Mouse (Mus musculus) cerebellum, adult 8-10 months (tissue): ENCODE results near the gene Fam160a1.

Experiments
- DNase-seq: peaks from one replicate; pipeline ENCODE4 v3.0.0; 2022

Gene Fam160a1

DNA sequence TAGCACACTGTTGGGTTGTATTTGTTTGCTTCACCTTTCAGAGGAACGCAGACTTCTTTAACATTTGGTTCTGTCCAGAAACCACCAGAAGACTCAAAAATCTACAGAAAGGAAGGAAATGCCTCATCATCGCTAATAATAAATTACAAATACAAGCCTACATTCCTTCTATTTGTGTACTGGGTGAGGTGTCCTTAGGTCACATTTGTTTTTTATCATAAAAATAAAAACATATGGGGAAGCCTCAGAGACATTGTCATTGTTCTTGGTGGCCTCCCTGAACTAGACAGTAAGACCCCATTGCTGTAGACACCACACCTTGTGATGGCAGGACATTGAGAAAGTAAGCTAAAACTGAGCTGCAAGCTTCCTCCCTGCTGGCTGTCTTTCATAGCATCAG, at the start of gene Fam160a1:
Gene Fam160a1 (minus strand): TSS at position 101 of the 400 bp plus-strand sequence.
- no peak for DNase-seq

- no peak for DNase-seq
Observed at GRCm38 (mm10) chr3:85863996-85864395, 46.9 kb upstream of the Fam160a1 start.

GRCm38 (mm10) chr3:85862886-85863285, 45.8 kb upstream of the Fam160a1 start:
- no peak for DNase-seq

- no peak for DNase-seq
Observed at GRCm38 (mm10) chr3:85860996-85861395, 43.9 kb upstream of the Fam160a1 start.

GRCm38 (mm10) chr3:85859311-85859710, 42.2 kb upstream of the Fam160a1 start:
- no peak for DNase-seq

GRCm38 (mm10) chr3:85858140-85859135, 41.3 kb upstream of the Fam160a1 start:
- DNase-seq: no peak

- DNase-seq: no peak
Observed at GRCm38 (mm10) chr3:85857083-85857482, 40.0 kb upstream of the Fam160a1 start.

- no peak for DNase-seq
Observed at GRCm38 (mm10) chr3:85855947-85856346, 38.9 kb upstream of the Fam160a1 start.

GRCm38 (mm10) chr3:85855043-85855442, 38.0 kb upstream of the Fam160a1 start:
- no peak for DNase-seq

DNA sequence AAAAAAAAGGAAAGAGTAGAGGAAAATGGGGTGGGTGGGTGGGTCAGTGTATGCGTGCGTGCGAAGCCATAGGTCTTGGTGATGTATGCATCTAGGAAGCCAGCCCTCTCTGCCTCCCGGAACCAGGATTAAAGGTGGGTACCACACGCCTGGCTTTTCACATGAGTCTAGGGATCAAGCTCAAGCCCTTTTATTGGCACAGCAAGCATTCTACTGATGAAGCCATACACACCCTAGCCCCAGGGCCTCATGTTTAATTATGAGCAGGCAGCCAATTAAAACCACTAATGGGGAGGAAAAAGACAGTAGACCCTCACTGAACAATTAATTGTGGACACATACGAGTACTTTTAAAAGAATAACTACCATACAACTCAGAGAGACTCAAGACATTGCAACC, 37.1 kb upstream of the Fam160a1 start:
- no peak for DNase-seq

DNA sequence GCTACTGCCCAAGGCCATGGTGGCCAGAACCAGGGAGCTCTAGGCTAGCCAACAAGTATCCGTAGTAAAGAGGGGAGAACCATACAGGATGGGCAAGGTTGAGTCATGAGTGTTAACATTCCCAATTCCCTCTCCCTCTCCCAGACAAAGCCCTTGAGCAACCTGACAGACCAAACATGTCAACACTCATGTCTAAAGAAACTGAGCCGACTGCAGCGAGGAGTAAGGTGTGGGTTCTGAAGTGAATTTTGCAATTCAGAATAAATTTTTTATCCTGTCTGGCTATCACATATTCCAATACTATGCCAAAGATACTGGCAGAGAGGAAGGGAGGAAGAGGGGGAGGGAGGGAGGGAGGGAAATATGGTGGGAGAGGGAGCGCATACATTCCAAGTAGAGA, 36.6 kb upstream of the Fam160a1 start:
- DNase-seq: no peak

DNA sequence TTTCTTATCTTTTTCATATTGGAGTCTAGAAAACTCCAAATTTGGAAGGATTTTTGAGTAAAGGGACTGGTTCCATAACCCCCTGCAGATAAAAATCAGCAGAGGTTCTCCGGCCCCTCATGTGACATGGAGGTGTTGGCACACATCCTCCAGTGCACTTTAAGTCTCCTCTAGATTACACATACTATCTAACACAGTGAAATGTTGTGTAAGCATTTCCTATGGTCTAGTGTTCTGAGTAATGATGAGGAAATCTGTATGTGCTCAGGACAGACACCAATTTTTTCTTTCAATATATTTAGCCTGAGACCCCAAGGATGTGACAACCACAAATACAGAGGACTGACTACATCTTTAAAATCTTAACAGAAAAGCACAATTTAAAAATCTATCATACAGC, 33.0 kb upstream of the Fam160a1 start:
- no peak for DNase-seq

- no peak for DNase-seq
Observed at GRCm38 (mm10) chr3:85846316-85846715, 29.2 kb upstream of the Fam160a1 start.

GRCm38 (mm10) chr3:85845341-85845740, 28.2 kb upstream of the Fam160a1 start:
- no peak for DNase-seq

GRCm38 (mm10) chr3:85842881-85843218, 25.8 kb upstream of the Fam160a1 start:
- no peak for DNase-seq

GRCm38 (mm10) chr3:85842177-85842880, 25.2 kb upstream of the Fam160a1 start:
- no peak for DNase-seq

- no peak for DNase-seq
Observed at GRCm38 (mm10) chr3:85841454-85842176, 24.5 kb upstream of the Fam160a1 start.

DNA sequence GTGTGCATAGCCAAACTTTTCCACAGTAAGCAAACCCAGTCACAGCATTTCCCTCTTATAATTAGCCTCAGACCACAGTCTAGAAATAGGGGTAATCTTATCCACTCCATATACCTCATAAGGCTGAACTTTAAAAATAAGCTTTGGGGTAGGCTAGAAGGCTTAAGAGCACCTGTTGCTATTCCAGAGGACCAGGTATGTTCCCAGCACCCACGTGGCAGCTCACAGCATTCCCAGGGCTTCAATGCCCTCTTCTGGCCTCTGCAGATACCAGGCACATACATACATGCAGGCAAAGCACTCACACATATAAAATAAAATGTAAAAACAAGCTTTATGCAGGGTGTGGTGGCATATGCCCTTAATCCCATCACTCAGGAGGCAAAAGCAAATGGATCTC, 16.5 kb upstream of the Fam160a1 start:
- no peak for DNase-seq

DNA sequence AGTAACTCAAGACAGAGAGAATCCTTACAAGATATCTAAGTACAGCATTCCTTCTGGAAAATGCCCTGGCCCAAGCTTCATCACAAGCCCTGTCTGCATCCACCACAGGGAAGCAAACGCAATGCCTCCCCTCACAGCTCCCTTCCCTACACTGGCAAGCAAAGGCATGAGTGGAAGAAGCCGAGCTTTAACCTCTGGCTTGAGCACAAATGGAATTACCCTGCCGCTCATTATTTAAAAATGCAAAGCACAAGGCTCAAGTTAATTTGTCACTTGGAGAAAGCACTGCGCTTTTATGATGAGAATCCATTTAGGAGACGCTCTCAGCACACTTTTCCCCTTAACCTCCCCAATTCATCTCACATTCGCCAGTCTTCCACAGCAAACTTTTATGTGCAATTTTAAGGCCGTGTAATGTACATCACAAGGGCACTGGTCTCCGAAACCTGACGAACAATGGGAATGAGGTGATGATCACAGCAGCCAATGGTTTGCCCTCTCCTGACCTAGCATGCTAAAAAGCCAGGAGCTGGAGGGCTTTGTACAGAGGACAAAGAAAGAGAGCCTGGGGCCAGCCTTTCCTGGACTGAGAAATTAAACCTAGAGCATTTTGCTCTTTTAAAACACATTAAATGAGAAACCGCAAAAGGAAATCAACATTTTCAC, 15.5 kb upstream of the Fam160a1 start:
- no peak for DNase-seq

DNA sequence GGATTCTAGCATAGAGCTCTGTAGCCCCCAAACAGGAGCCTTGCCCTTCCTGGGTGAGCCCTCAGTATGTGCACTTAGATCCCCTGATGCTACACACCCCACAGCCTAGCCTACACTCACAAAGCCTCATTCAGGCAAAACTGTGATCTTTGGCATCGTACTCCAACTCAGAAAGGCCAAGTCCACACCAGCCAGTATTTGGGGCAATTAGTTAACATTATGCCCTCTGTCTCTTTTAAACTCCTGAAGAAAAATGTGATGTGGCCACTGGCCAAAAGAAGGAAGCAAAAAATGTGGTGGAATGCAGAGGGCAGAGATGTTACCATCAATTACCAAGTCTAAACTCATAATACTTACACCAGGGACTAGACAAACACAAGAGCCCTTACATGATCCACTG, 14.7 kb upstream of the Fam160a1 start:
- no peak for DNase-seq

DNA sequence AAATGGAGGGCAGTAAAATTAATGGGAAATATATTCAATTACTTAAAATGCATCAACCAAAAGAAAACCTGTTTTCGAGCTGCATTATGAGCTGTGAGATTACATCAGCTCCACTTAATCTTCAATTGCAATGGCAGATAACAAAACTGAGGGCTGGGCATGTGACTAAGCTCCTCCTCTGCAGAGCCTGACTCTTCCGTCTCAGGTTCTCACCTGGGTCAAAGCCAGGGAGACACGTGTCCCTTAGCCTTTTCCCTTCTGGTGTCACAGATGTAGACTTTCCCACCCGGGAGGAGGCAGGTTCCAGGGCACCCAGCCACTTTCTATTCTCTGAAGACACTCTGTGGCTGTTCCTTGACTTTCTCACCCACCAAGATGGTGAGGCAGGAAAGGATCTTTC, 12.0 kb upstream of the Fam160a1 start:
- DNase-seq: peak; percentile 3

- no peak for DNase-seq
Observed at GRCm38 (mm10) chr3:85827815-85828214, 10.7 kb upstream of the Fam160a1 start.

DNA sequence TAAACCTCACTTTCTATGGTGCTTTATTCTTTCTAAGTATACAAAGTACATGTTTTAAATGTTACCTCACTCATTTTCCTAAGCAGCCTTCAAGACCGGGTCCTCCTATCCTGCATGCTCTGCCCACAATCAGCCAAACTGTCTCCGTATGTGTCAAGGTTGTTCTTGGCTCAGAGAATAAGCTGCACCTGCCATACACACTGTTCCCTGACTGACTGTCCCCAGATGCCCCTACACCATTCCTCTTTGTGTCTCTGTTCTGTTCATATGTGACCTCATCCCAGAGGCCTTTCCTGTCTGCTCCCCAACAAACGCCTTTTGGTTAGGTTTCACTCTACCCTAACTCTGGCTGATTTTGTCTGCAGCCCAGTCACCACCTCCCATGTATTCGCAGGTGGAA, 10.2 kb upstream of the Fam160a1 start:
- DNase-seq: no peak
